Mouse (Mus musculus) forebrain, embryonic 16.5 days (tissue): Measurements from ENCODE around the gene Snrpd3. TPM values are rescaled to one million over a fixed set of nuclear protein-coding genes. Genes with fewer than 3 reads are reported as not detected.

Source experiments
- ATAC-seq: fragments of 200-750 bp; cut with Nextera tagmentation; 2 replicates; pipeline ENCODE4 v1.8.0; 2017; ENCODE audit warnings: mild to moderate bottlenecking, moderate library complexity
- H3K27ac ChIP-seq: fragments of 300-500 bp; sonication (generic); 2 replicates; pipeline ENCODE4 v1.5.1; 2014; ENCODE audit warnings: low read length, control low read depth
- H3K27me3 ChIP-seq: fragments of 300-500 bp; sonication (generic); replicated peaks from 2 replicates; pipeline ENCODE4 v1.6.1; 2014; ENCODE audit warnings: low read length; ENCODE audit not compliant: control insufficient read depth, insufficient read depth
- H3K36me3 ChIP-seq: fragments of 300-500 bp; sonication (generic); 2 replicates; pipeline ENCODE4 v1.6.1; 2014; ENCODE audit not compliant: control insufficient read depth, insufficient read depth
- H3K4me1 ChIP-seq: fragments of 300-500 bp; sonication (generic); replicated peaks from 2 replicates; pipeline ENCODE4 v1.6.1; 2014; ENCODE audit warnings: low read length; ENCODE audit not compliant: control insufficient read depth, insufficient read depth
- H3K4me2 ChIP-seq: fragments of 300-500 bp; sonication (generic); 2 replicates; pipeline ENCODE4 v1.6.1; 2014; ENCODE audit warnings: mild to moderate bottlenecking, low read length, control low read depth
- H3K4me3 ChIP-seq: fragments of 300-500 bp; sonication (generic); replicated peaks from 2 replicates; pipeline ENCODE4 v1.5.1; 2014; ENCODE audit warnings: mild to moderate bottlenecking, low read length, control low read depth
- H3K9ac ChIP-seq: fragments of 300-500 bp; sonication (generic); replicated peaks from 2 replicates; pipeline ENCODE4 v1.6.1; 2014; ENCODE audit warnings: low read depth, low read length, control low read depth
- H3K9me3 ChIP-seq: fragments of 300-500 bp; sonication (generic); 2 replicates; pipeline ENCODE4 v1.6.1; 2016; ENCODE audit warnings: low read length; ENCODE audit not compliant: control insufficient read depth
- WGBS: fragments of 180-500 bp; shearing (Covaris S2); extraction: QIAGEN DNeasy Blood & Tissue Kit; methylation state at CpG from one replicate; pipeline ENCODE4 v1.1.7; 2014; 5-methylcytosine and 5-hydroxymethylcytosine counted together
- polyA plus RNA-seq: library from polyadenylated mRNA; unstranded; fragments of >200 nt; fragmentation: Nextera tagmentation; extraction: Ambion mirVana; gene quantifications from 2 replicates; pipeline ENCODE4 v1.2.1, GENCODE M21; 2015

Gene Snrpd3
- polyA plus RNA-seq, 1 experiment from 2014 or later: 147 TPM

DNA sequence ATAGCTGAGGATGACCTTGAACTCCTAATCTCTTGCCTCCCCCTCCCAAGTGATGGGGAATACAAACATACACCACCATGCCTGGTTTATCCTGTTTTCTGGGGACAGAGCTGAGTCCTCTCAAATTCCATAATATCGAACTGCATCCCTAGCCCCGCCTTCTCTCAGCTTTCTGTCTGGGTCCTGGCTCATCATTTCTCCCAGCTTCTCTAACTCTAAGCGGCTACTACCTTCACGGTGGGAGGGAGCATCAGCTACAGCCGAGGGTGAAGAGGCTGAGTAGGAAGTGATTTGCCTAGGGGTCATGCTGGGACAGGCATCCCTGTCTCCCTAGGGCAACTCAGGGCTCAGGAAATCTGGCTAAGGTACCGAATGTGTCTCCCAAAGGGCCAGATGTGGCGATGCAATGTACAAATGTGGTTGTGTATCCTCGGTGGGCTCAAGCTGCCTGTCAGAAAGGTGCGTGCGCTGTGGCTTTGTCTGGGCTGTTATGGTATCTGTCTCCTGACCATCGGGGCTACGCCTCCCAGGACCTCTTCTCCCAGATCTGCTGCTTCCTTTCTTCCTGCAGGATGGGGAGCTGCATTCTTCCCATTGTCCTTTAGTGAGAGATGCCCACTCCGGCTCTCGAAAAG, 41.8 kb downstream of the Snrpd3 start:
- H3K27me3 ChIP-seq: no peaks in the 10 kb centered on the region
- peak; percentile 4 for ATAC-seq
- peak overlapping the region; percentile 89 for H3K4me2 ChIP-seq
- H3K9me3 ChIP-seq: no peaks in the 10 kb centered on the region
- H3K4me1 ChIP-seq: peaks cover 42% of the 10 kb centered on the region
- H3K36me3 ChIP-seq: no peaks in the 10 kb centered on the region
- peak overlapping the region; percentile 79 for H3K27ac ChIP-seq
- H3K4me3 ChIP-seq: peak overlapping the region; percentile 52
- peak overlapping the region; percentile 83 for H3K9ac ChIP-seq
- 3% methylated on average over 14 of the region's 14 CpGs for WGBS

DNA sequence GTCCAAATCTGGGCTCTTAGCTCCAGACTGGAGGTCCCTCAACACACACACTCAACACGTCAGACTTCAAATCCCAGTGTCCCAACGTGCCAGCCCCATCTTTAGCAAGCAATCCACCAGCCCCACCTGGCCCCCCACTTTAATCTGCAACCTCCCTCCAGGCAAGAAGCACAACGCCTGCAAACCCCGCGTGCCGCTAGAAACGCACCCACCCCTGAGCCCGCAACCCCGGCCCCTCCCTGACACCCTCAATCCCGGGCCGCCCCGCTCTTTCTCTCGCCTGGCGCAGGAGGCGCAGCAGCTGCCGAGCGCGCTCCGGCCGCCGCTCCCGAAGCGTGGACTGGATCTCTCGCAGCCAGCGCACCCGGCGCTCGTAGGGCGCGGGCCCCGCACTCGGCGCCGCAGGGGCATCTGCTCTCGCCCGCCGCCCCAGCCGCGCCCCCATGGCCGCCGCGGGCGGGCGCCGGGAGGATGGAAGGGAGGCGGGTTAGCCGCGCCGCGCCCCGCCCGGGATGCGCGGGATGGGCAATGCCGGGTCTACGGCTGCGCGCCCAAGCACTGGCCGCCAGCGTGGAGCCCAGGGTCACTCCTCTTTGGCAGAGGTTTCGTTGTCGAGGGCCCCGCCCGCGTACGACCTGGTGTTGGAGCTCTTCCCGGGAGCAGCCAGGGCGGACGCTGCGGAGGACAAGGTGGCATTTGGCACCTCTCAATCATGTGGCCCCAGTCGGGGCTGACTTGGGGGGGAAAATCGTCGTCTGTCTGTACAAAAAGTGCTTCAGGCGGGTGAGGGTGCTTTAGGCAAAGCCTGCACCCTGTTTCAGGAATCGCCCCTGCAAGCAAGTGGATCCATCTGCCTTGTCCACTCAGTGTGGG, 42.6 kb downstream of the Snrpd3 start, which contains the start of gene Lrrc75b:
Lrrc75b (minus strand) TSS at position 655 of the 873 bp plus-strand sequence.
- Histone ChIP-seq H3K9ac (peak within 1 kb of the TSS; percentile 83), H3K27ac (peak within 1 kb of the TSS; percentile 79), H3K4me3 (peak within 1 kb of the TSS; percentile 52), H3K4me1 (peaks cover 42% of the 10 kb centered on the region), H3K36me3 (no peaks in the 10 kb centered on the region), H3K9me3 (no peaks in the 10 kb centered on the region), H3K27me3 (no peaks in the 10 kb centered on the region), H3K4me2 (peak within 1 kb of the TSS; percentile 89)
- under 1% methylated on average over 74 of the region's 75 CpGs for WGBS
- ATAC-seq: peak; percentile 43

DNA sequence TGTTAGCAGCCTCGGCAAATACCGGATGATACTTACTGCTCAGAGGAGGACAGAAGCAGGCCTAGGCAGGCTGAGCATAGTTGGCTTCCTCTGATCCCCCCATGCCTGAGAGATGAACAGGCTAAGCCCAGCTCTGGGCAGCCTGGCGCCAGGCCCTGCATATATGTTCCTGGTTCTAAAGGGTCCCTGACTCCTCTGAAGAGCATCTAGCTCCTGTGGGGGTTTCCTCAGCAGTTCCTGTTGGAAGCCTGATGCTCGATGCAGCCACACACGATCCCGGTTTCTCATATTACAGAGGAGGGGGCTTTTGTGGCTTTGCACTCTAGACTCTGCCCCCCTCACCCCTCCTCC, 43.2 kb downstream of the Snrpd3 start:
- Histone ChIP-seq H3K9me3 (no peaks in the 10 kb centered on the region), H3K4me2 (peak overlapping the region; percentile 89), H3K27me3 (no peaks in the 10 kb centered on the region), H3K4me1 (peaks cover 42% of the 10 kb centered on the region), H3K36me3 (no peaks in the 10 kb centered on the region), H3K9ac (peak overlapping the region; percentile 83), H3K4me3 (peak overlapping the region; percentile 52), H3K27ac (peak overlapping the region; percentile 79)
- ATAC-seq: peak; percentile 9; the same call in 1 of the 2 replicates
- WGBS: 14% methylated on average over 6 of the region's 6 CpGs

DNA sequence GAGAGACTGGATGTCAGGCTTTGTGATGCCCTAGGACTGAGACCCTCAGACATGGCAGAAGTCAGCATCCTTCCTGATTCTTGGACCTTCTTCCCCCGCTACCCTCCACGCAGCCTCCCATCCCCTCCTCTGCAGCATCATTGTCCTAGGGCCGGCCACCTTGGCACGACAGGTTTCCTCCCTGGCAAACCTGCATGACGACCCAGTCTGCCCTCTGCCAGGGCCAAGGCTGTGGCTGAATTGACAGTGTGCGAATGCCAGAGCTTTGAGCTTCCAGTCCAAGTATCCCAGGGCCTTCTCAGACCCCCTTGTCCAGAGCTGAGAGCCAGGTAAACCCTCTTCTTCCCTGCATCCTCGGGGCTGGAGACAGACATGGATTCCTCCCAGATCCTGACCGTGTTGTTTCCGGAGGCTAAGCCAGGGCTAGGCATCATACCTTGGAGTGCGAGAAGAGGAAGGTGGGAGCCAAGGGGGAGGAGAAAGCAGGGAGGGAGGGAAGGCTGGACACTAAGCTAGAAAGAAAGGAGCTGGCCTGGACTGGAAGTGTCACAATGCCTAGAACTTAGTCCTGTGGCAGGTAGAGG, 43.8 kb downstream of the Snrpd3 start, which contains the start of gene Ggt1:
Ggt1 (plus strand) TSS at position 534 of the 584 bp plus-strand sequence.
- Histone ChIP-seq H3K9me3 (no peaks in the 10 kb centered on the region), H3K27me3 (no peaks in the 10 kb centered on the region), H3K27ac (peak within 1 kb of the TSS; percentile 79), H3K4me3 (peak within 1 kb of the TSS; percentile 52), H3K9ac (peak within 1 kb of the TSS; percentile 83), H3K4me2 (peak within 1 kb of the TSS; percentile 89), H3K36me3 (no peaks in the 10 kb centered on the region), H3K4me1 (peaks cover 37% of the 10 kb centered on the region)
- no peak for ATAC-seq
- 52% methylated on average over 10 of the region's 10 CpGs for WGBS

DNA sequence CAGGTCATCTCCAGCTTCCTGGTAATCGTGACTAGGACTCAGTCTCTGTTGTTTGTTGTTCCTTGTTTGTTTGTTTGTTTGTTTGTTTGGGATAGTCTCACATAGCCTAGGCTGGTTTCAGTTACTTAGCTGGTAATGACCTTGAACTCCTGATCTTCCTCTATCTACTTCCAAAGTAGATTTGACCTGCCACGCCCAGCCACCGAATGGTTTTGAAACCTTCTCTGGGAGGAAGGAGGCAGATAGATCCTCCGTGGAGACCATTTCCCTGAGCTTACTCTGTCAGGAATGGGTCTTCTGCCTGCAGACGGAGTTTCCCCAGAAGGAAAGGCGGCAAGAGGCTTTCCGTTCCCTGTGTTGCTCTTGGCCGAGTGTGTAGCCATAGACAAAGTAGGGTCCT, 45.2 kb downstream of the Snrpd3 start:
- WGBS: 82% methylated on average over 8 of the region's 8 CpGs
- Histone ChIP-seq H3K9ac (no peak overlapping the region), H3K27me3 (no peaks in the 10 kb centered on the region), H3K4me2 (no peak overlapping the region), H3K36me3 (no peaks in the 10 kb centered on the region), H3K4me3 (no peak overlapping the region), H3K4me1 (peaks cover 23% of the 10 kb centered on the region), H3K9me3 (no peaks in the 10 kb centered on the region), H3K27ac (no peak overlapping the region)
- no peak for ATAC-seq

DNA sequence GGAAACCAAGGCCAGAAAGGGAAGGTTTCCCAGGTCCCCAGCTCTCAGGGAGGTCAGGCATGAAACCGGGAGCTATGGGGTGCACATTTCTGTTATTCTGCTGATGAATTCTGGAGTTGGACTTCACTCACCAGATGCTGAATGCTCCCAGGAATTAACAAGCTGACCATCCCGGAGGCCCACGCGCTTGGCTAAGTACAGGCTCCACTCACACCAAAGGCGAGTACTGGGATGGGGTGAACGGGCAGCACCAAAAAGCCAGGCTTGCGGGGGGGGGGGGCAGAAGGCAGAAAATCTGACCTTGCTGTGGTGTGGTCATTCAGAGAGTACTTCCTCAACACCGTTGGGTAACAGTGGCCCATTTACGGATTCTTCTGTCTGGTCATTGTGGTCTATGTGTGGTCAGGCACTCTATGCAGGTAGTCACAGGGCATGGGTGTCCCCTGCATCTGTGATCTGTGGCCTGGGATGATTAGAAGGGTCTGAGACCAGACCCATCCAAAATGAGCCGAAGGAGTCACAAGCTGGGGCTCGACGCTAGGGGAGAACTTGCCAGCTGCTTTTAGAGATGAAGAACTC, 47.4 kb downstream of the Snrpd3 start:
- Histone ChIP-seq H3K9me3 (no peaks in the 10 kb centered on the region), H3K4me1 (peaks cover 11% of the 10 kb centered on the region), H3K27me3 (no peaks in the 10 kb centered on the region), H3K36me3 (no peaks in the 10 kb centered on the region), H3K9ac (no peak overlapping the region), H3K4me2 (no peak overlapping the region), H3K4me3 (no peak overlapping the region), H3K27ac (no peak overlapping the region)
- WGBS: 88% methylated on average over 12 of the region's 12 CpGs
- ATAC-seq: no peak

DNA sequence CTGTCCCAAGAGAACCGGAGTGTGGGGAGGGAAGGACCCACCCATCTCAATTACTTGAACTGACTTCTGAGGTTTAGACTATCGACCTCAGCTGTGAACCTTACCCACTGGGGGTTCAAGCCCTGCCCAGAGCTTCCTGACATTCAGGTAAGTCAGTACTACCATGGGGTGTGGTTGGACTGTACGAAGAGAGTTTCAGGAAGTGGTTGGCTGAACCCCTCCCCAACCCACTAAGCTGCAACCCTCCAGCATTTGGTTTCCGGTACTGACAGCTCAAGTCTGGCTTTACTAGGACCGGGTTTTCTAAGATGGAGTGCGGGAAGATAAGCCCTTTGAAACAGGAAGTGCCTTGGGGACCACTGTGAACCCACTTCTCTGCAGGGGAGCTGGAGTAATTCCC, 48.1 kb downstream of the Snrpd3 start:
- Histone ChIP-seq H3K4me1 (peaks cover 7% of the 10 kb centered on the region), H3K36me3 (no peaks in the 10 kb centered on the region), H3K9me3 (no peaks in the 10 kb centered on the region), H3K9ac (no peak overlapping the region), H3K4me2 (no peak overlapping the region), H3K4me3 (no peak overlapping the region), H3K27me3 (no peaks in the 10 kb centered on the region), H3K27ac (no peak overlapping the region)
- no peak for ATAC-seq
- 71% methylated on average over 6 of the region's 6 CpGs for WGBS

DNA sequence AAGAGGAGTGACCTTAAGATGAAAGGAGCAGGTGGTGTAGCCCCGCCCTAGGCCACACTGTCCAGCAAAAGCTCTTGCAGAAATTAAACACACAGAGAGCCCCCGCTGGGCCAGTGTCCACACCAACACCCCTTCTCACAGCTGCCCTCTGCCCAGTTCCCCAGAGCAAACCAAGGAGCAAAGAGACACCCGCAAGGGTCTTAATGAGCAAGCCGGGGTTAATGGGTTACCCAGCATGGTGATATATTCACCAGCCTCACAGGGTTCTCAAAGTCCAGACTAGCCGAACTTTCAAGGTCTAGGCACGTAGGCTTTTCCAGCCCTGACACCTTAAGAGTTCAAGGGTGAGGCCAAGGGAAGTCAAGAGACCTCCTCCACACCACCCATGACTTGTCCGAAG, 48.6 kb downstream of the Snrpd3 start:
- H3K27me3 ChIP-seq: no peaks in the 10 kb centered on the region
- H3K4me3 ChIP-seq: no peak overlapping the region
- H3K9me3 ChIP-seq: no peaks in the 10 kb centered on the region
- H3K4me1 ChIP-seq: peaks cover 2% of the 10 kb centered on the region; the same call in 1 of the 2 replicates
- WGBS: 83% methylated on average over 7 of the region's 7 CpGs
- no peak overlapping the region for H3K4me2 ChIP-seq
- H3K27ac ChIP-seq: no peak overlapping the region
- no peak overlapping the region for H3K9ac ChIP-seq
- H3K36me3 ChIP-seq: no peaks in the 10 kb centered on the region
- ATAC-seq: no peak

DNA sequence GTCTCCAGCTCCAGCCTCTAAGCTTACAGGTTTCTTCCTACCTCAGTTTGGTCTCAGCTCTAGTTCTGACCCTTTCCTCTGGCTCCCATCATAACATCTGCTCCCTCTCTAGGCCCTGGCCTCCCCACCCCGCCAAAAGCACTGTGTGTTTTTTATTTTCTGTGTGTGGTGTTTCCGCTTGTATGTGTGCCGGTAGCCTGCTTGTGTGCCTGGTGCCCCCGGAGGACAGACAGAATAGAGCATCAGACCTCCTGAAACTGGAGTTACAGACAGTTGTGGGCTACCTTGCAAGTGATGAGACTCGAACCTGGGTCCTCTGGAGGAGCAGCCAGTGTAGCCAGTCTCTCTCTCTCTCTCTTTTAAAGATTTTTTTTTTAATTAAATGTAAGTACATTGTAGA, 49.0 kb downstream of the Snrpd3 start:
- 84% methylated on average over 5 of the region's 5 CpGs for WGBS
- Histone ChIP-seq H3K27me3 (no peaks in the 10 kb centered on the region), H3K27ac (no peak overlapping the region), H3K4me2 (no peak overlapping the region), H3K4me1 (no peaks in the 10 kb centered on the region), H3K36me3 (no peaks in the 10 kb centered on the region), H3K4me3 (no peak overlapping the region), H3K9ac (no peak overlapping the region), H3K9me3 (no peaks in the 10 kb centered on the region)
- ATAC-seq: no peak
